Mouse (Mus musculus): ENCODE results near the gene Tgfb3. TPM values are rescaled to one million over a fixed set of nuclear protein-coding genes. Genes with fewer than 3 reads are reported as not detected.

Gene Tgfb3
- total and polyA plus RNA-seq, 2 experiments from 2014 or later: 6.8 to 7.3 TPM

- TF ChIP-seq CTCF (IDR thresholded peaks at IDR 0.05; ENCODE audit: low read depth): no peak
- WGBS: 60% methylated on average over 11 of the region's 11 CpGs
- no peak overlapping the region for H3K27ac ChIP-seq (ENCODE audit: low read depth, low read length)
- no peaks in the 10 kb centered on the region for H3K27me3 ChIP-seq (ENCODE audit: insufficient read depth, low read length)
- ATAC-seq: no peak
- no peaks in the 10 kb centered on the region for H3K4me1 ChIP-seq (ENCODE audit: insufficient read depth)
- H3K9ac ChIP-seq: no peak overlapping the region
- H3K4me2 ChIP-seq (ENCODE audit: low read depth): no peak overlapping the region
- no peaks in the 10 kb centered on the region for H3K36me3 ChIP-seq (ENCODE audit: insufficient read depth)
- H3K4me3 ChIP-seq (ENCODE audit: low read depth, low read length): no peak overlapping the region
- H3K9me3 ChIP-seq (ENCODE audit: low read length): no peaks in the 10 kb centered on the region
- DNase-seq: no peak
Measured at GRCm38 (mm10) chr12:86097781-86098180, 18.9 kb upstream of the Tgfb3 start.

DNA sequence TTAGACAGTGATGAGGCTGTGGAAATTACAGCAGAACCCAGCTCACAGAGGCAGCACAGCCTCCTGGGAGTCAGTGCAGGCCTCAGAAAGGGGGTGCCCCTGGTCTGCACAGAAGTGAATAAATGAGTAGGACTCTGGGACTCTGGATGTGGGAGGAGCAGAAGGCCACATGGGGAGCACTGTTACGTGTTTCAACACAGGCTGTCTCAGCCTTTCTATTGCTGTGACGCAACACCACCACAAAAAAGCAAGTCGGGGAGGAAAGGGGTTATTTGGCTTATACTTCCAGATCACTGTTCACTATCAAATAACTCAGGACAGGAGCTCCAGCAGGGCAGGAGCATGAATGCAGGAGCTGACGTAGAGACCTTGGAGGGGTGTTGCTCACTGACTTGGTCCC, 17.0 kb upstream of the Tgfb3 start:
- H3K9me3 ChIP-seq (ENCODE audit: low read length): no peaks in the 10 kb centered on the region
- no peak overlapping the region for H3K27ac ChIP-seq (ENCODE audit: low read depth, low read length)
- H3K4me3 ChIP-seq (ENCODE audit: low read depth, low read length): no peak overlapping the region
- no peaks in the 10 kb centered on the region for H3K4me1 ChIP-seq (ENCODE audit: insufficient read depth)
- DNase-seq: no peak
- ATAC-seq: no peak
- no peak for TF ChIP-seq CTCF (IDR thresholded peaks at IDR 0.05; ENCODE audit: low read depth)
- H3K36me3 ChIP-seq (ENCODE audit: insufficient read depth): no peaks in the 10 kb centered on the region
- no peak overlapping the region for H3K4me2 ChIP-seq (ENCODE audit: low read depth)
- no peak overlapping the region for H3K9ac ChIP-seq
- H3K27me3 ChIP-seq (ENCODE audit: insufficient read depth, low read length): no peaks in the 10 kb centered on the region
- 88% methylated on average over 4 of the region's 4 CpGs for WGBS

GRCm38 (mm10) chr12:86094075-86094474, 15.2 kb upstream of the Tgfb3 start:
- TF ChIP-seq CTCF (IDR thresholded peaks at IDR 0.05; ENCODE audit: low read depth): no peak
- Histone ChIP-seq H3K4me2 (ENCODE audit: low read depth) (no peak overlapping the region), H3K9ac (no peak overlapping the region), H3K9me3 (ENCODE audit: low read length) (no peaks in the 10 kb centered on the region), H3K27ac (ENCODE audit: low read depth, low read length) (no peak overlapping the region), H3K27me3 (ENCODE audit: insufficient read depth, low read length) (no peaks in the 10 kb centered on the region), H3K4me3 (ENCODE audit: low read depth, low read length) (no peak overlapping the region), H3K36me3 (ENCODE audit: insufficient read depth) (no peaks in the 10 kb centered on the region), H3K4me1 (ENCODE audit: insufficient read depth) (no peaks in the 10 kb centered on the region)
- DNase-seq: no peak
- WGBS: 98% methylated on average over 4 of the region's 4 CpGs
- ATAC-seq: no peak

GRCm38 (mm10) chr12:86091601-86092132, 12.8 kb upstream of the Tgfb3 start:
- peak; percentile 14 for ATAC-seq
- no peak for DNase-seq
- 33% methylated on average over 18 of the region's 18 CpGs for WGBS
- no peaks in the 10 kb centered on the region for H3K27me3 ChIP-seq (ENCODE audit: insufficient read depth, low read length)
- TF ChIP-seq CTCF (IDR thresholded peaks at IDR 0.05; ENCODE audit: low read depth): no peak
- no peak overlapping the region for H3K9ac ChIP-seq
- H3K9me3 ChIP-seq (ENCODE audit: low read length): no peaks in the 10 kb centered on the region
- H3K27ac ChIP-seq (ENCODE audit: low read depth, low read length): no peak overlapping the region
- H3K4me3 ChIP-seq (ENCODE audit: low read depth, low read length): no peak overlapping the region
- H3K36me3 ChIP-seq (ENCODE audit: insufficient read depth): no peaks in the 10 kb centered on the region
- no peak overlapping the region for H3K4me2 ChIP-seq (ENCODE audit: low read depth)
- no peaks in the 10 kb centered on the region for H3K4me1 ChIP-seq (ENCODE audit: insufficient read depth)

- no peaks in the 10 kb centered on the region for H3K27me3 ChIP-seq (ENCODE audit: insufficient read depth, low read length)
- no peak overlapping the region for H3K4me3 ChIP-seq (ENCODE audit: low read depth, low read length)
- no peak overlapping the region for H3K4me2 ChIP-seq (ENCODE audit: low read depth)
- no peak for TF ChIP-seq CTCF (IDR thresholded peaks at IDR 0.05; ENCODE audit: low read depth)
- no peak for ATAC-seq
- no peaks in the 10 kb centered on the region for H3K36me3 ChIP-seq (ENCODE audit: insufficient read depth)
- H3K9ac ChIP-seq: no peak overlapping the region
- WGBS: 63% methylated on average over 4 of the region's 4 CpGs
- H3K27ac ChIP-seq (ENCODE audit: low read depth, low read length): no peak overlapping the region
- H3K9me3 ChIP-seq (ENCODE audit: low read length): no peaks in the 10 kb centered on the region
- DNase-seq: no peak
- no peaks in the 10 kb centered on the region; the same call in 1 of the 2 replicates for H3K4me1 ChIP-seq (ENCODE audit: insufficient read depth)
Measured at GRCm38 (mm10) chr12:86090764-86091163, 11.9 kb upstream of the Tgfb3 start.

- Histone ChIP-seq H3K27ac (ENCODE audit: low read depth, low read length) (no peak overlapping the region), H3K4me1 (ENCODE audit: insufficient read depth) (peaks cover 4% of the 10 kb centered on the region; the same call in 1 of the 2 replicates), H3K27me3 (ENCODE audit: insufficient read depth, low read length) (no peaks in the 10 kb centered on the region), H3K9me3 (ENCODE audit: low read length) (no peaks in the 10 kb centered on the region), H3K9ac (no peak overlapping the region), H3K4me2 (ENCODE audit: low read depth) (no peak overlapping the region), H3K4me3 (ENCODE audit: low read depth, low read length) (no peak overlapping the region), H3K36me3 (ENCODE audit: insufficient read depth) (no peaks in the 10 kb centered on the region; the same call in 1 of the 2 replicates)
- ATAC-seq (no peak), DNase-seq (no peak)
- 76% methylated on average over 7 of the region's 7 CpGs for WGBS
- no peak for TF ChIP-seq CTCF (IDR thresholded peaks at IDR 0.05; ENCODE audit: low read depth)
Measured at GRCm38 (mm10) chr12:86088042-86088441, 9.2 kb upstream of the Tgfb3 start.

DNA sequence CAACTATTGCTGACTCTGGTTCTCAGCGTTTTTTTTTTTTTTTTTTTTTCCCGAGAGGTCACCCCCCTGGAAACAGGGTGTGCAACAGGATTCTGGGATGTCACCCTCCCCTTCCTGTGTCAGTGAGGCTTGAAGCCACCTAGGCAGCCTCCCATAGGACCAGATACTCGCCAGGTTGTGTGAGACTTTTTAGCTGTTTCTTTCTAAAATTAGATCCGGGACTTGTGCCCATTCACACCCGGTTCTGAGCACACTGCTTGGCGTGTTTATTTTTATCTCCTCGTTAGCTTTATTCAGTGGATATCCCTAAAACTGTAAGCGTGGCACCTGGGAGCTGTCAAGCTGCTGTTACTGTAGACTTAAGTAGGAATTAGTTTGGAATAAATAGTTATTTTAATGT, 7.7 kb upstream of the Tgfb3 start:
- Histone ChIP-seq H3K9me3 (ENCODE audit: low read length) (no peaks in the 10 kb centered on the region), H3K4me1 (ENCODE audit: insufficient read depth) (peaks cover 6% of the 10 kb centered on the region; the same call in 1 of the 2 replicates), H3K4me2 (ENCODE audit: low read depth) (no peak overlapping the region), H3K4me3 (ENCODE audit: low read depth, low read length) (no peak overlapping the region), H3K27me3 (ENCODE audit: insufficient read depth, low read length) (no peaks in the 10 kb centered on the region), H3K27ac (ENCODE audit: low read depth, low read length) (no peak overlapping the region), H3K9ac (no peak overlapping the region), H3K36me3 (ENCODE audit: insufficient read depth) (no peaks in the 10 kb centered on the region; the same call in 1 of the 2 replicates)
- peak; percentile 59 for DNase-seq
- no peak for TF ChIP-seq CTCF (IDR thresholded peaks at IDR 0.05; ENCODE audit: low read depth)
- ATAC-seq: no peak
- WGBS: 47% methylated on average over 8 of the region's 8 CpGs
